Mouse (Mus musculus) embryo, embryonic 9.5 days (tissue): Measurements from ENCODE around the gene Sfn.

Experiments used
- DNase-seq: peaks from one replicate; pipeline ENCODE4 v3.0.0-alpha.2; 2017; ENCODE audit errors: extremely low spot score

Sfn gene

DNA sequence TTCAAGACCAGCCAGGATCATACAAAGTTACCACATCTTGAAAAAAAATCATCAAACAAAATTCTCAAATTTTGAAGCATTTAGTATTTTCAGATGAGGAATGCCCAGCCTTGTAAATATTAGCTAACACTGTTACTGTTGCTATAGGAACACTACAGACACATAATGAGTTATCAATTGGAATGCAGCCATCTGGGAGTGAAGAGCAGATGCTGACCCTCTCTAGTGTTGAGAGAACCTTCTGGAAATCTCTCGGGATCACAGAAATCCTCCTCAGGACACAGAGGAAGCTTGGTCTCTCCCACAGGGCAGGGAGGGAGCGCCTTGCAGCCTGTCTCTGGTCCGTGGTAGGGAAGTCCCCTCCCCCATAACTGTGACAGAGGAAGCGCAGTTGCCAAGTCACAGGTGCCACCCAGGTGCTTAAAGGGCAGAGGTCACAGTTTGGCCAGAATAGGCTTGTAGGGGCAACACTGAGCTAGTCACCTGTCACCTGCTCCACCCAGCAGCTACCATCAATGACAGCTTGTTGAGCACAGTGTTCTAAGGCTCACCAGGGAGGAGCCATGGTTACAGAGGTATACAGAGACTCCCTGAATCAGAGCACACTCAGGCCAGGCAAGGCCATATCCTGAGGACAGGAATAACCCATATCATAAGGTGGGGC lies 17.6 kb upstream of the Sfn start:
- no peak for DNase-seq

DNA sequence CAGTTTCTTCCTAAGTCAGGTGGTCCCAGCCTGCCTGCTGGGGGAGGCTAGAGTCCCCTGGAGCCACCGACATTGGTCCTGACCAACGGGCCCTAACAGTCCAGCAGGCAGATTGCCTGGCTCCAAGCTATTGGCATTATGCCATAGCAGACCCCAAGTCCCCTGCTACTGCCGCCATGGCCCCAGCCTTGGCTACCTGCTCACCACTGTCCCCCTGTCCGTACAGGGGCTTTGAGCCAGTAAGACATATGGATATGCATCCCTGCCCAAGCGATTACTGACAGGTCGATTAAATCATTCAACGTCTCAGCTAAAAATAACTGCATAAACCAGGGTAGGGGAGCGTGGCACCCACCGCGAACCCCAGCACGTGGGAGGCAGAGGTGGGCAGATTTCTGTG lies 16.0 kb upstream of the Sfn start:
- DNase-seq = no peak

DNA sequence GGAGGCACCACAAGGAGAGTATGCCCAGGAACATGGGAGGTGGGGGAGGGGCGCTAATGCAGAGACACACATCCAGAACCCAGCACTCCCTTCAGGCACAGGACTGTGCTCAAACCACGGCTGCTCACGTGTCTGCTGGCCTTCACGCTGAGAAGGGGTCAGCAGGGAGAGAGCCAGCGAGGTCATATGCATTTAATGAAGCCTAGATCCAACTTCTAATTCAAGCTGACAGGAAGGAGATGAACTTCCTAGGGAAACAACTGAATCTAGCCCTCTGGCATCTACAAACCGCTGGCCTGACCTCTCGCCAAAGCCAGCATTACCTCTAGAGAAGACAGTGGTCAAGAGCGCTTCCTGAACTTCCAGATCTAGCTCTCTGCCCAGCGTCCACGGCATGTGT lies 13.4 kb upstream of the Sfn start:
- DNase-seq = no peak

DNA sequence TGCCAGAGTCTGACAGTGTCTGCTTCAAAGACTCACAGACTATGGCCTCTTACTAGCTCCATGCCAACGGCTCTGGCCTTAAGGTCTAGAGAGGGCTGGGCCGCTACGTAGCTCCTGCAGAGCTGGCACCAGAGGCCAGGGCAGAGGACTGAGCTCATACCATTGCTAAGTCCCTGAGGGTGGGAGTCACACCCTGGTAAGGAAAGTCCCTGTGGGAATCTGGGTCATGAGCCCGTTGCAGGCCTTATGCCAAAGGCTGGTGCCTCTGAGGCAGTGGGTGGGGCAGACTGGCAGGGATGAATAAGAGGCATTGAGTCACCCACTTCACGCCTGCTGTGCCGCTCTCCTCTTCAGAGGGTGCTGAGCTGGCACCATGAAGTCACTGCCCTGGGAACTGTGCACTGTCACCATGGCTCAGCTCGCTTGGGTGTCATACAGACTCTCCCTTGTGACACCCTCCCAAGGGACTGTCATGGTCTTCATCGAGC lies 12.3 kb upstream of the Sfn start:
- DNase-seq = no peak

DNA sequence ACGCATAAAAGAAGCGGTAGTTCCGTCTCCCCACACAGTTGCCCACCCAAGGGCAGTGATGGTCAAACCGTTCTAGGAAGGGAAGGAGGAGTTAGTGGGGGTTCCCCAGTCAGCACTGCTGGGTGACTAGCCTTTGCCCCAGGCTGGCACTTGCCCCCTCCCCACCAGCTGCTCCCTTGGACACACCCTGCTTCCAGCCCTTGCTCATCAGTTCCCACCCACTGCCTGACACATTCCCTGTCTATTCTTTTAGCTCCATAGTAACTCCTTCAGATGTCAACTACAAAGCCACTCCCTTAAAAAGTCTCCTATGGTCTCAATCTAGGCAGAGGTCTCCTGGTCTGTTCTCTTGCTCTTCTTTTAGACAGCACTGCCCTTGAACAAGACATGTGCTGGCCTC lies 11.9 kb upstream of the Sfn start:
- no peak for DNase-seq

DNA sequence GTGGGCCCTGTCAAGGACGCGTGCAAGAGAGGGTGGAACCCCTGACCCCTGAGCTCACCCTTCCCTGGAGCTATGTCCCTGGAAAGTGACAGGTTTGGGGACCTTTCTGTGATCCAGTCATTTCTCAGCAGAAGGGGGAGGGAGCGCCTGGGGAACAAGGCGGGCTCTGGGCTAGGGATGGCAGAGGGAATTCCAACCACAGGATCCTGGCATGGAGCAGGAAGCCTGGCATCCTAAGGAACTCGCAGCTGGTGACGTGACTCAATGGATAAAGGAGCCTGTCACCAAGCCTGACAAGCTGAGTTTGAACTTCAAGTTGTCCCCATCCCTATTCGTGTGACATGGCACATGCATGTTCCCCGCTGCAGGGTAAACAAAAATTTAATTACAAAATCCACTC lies 11.1 kb upstream of the Sfn start:
- DNase-seq = no peak

DNA sequence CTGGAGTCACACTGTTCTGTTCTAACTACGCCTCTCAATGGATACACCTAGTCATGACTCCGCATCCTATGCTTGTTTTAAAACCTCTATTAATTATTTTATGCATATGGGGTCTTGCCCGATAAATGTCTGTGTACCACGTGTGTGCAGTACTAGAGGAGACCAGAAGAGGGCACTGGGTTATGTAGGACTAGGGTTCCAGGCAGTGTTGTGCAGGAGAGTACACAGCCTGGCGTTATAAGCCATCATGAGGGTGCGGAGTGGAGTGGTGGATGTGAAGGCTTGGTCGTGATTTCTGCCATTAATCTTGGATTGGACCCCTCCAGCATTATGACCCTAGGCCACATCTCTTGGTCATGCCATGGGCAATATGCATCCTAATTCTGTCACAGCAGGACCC lies 10.4 kb upstream of the Sfn start:
- DNase-seq = no peak

DNA sequence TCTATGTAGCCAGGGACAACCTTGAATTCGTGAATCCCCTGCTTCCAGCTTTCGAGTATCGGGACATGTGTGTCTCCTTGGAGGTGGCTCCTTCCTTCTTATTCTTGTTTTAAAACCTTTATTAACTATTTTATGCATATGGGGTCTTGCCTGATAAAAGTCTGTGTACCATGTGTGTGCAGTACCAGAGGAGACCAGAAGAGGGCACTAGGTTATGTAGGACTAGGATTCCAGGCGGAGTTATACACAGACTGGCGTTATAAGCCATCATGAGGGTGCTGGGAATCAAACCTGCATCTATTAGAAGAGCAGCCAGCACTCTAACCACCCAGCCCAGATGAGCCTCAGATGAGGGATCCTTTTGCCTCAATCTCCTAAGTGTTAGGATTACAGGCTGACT lies 9.8 kb upstream of the Sfn start:
- no peak for DNase-seq

DNA sequence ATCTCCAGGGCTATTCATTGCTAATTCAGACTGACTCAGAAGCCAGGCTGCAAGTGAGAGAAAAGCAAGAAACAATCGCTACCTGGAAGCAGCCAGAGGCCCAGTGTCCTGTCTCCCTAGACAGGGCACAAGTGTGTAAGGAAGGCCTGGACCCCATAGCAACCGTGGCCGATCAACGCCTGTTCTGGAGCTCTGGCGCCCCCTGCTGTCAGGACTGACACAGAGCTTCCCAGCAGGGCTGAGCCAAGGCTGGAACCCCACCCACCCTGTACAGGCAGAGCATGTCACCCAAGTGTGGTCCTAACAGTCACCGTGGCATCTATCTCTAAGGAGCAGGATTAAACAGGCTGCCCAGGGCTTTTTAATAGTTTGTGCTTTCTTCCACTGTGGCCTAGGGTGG lies 7.8 kb upstream of the Sfn start:
- peak; percentile 79 for DNase-seq

DNA sequence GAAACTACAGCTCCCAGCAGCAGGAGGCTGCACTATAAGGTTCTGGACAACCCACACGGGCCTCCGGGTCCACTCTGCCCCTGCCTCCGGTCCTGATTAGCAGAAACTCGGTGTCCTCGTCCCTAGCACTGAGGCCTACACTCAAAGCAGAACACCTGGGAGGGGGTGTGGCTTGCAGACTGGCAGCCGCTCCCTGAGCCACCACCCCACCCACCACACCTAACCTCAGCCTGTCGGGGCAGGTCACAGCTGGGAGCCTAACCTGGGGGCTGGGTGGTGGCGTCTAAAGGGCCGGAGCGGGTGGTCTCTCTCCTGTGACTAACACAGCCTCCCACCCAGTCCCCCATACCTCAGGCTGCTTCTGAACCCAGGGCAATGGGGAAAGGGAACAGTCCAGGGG lies 5.3 kb upstream of the Sfn start:
- no peak for DNase-seq

DNA sequence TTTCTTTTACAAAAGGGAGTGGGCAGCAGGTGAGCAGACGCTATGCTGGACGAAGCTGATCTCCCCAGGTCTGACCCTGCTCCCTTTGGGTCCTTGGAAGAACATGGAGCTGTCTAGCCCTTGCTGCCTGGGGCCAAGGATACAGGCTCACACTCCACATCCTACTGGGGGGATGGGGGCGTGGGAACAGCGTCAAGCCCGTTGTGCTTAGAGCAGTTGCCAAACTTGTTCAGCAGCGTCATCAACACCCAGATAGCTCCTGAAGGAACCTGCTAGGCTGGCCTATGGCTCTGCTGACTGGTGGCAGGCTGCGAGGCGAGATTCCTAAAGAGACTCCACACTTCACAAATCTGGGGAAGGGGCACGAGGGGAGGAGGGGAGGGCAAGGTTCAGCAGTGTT lies 3.4 kb upstream of the Sfn start:
- DNase-seq = no peak

DNA sequence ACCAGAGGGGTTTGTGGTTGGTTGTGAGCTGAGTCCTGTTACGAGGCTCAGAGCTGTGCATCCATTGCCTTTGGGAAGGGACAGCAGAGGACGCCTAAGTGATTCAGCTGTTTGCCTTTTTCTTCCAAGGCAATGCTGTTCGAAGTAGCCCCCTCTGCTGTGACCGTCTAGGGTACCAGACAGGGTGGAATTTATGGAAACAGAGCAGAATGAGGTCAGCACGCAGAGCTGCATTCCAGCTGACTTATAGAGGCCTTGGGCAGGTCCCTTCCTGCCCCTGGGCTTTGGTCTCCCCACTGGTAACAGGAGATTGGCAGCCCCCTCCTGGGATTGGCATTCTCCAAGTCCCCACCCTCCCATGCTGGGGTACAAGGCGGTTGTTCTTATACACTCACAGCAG lies 2.9 kb upstream of the Sfn start:
- no peak for DNase-seq

DNA sequence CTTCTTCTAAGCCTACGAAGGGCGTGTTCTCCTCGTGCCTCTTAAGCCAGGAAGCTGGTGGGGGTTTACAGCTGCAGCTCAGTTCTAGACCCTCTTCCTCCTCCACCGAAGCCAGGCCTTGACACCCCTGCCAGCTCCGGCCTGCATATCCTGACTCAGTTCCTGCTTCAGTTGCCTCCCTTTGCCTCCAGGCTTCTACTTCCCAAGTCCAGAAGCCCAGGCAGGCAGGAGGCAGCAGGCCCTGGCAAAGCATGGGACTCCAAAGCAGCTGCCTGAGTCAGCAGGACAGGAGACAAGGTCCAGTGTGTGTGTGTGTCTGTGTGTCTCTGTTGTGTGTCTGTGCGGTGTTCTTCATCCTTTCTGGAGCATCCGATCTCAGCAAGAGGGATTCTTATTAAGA lies 2.2 kb upstream of the Sfn start:
- DNase-seq = no peak

DNA sequence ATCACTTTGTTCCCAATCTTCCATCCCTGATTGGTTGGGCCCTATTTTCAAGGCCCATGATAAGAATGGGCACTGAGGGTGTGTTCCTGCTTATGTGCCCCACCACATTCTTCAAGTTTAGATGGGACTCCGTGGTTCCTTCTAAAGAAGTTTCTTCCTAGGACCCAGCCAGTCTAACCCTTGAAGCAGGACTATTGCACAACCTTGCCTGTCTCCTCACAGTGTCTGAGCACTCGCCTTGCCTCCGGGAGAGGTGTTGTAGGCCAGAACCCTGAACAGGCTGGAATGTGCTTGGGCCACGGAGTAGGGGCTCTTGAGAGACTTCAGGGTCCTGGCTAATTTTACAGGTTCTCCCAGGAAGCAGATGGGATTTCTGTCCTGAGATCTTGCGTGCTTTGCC lies 1.1 kb upstream of the Sfn start:
- DNase-seq = no peak

DNA sequence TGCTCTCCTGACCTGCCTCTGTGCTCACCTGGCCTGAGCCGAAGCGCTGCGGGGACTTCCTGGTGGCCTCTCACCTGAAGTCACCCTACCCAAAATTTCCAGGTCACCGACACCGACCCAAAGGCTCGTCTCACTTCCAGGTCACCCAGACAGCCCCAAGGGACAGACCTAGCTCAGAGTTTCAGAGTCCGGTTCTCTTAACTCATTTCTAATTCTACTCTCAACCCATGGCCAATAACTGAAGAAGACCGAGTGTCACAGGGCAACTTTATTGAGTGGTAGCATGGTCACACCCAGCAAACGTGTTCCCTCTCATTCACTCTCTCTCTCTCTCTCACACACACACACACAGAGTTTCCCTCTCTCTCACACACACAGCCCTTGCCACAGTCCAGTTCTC lies 1.7 kb downstream of the Sfn start:
- no peak for DNase-seq

DNA sequence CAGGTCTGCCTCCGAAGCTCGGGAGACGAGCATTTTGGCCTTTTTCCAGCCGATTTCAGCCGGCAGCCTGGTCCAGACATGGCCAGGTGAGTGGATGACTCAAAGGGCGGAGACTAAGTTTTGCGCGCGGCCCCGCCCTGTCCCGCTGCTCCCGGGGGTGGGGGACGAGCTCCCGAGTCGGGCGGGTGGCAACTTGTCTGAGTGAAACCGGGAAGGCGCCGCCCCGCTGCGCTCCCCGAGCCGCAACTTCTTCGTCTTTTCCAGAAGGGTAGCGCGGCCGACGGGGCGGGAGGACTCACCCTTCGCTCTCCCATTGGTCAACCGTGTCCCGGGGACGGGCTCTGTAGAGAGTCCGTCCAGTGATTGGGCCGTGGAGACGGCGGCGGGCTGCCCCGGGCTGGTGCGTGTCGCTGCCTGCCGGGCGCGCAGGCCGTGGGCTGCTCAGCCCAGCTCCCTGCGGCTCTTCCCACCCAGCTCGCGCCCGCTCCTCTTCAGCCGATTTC lies 2.3 kb downstream of the Sfn start:
- peak; percentile 85 for DNase-seq

DNA sequence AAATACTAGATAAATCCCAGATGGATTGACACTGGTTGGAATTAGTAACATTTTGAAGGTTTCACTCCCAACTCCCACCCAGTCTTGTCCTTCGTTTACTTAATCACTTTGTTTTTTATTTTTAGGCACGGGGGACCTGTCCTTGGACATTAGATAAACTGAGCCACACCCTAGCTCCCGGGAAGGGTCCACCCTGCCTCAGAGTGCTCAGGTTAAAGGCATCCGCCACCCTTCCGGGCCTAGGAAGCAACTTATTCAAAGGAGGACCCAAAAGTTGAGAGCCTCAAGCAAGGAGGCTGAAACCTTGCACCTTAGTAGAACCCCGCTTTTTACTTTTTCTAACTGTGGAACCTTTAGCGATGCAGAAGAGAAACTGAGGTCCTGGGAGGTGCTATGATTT lies 2.9 kb downstream of the Sfn start:
- no peak for DNase-seq

DNA sequence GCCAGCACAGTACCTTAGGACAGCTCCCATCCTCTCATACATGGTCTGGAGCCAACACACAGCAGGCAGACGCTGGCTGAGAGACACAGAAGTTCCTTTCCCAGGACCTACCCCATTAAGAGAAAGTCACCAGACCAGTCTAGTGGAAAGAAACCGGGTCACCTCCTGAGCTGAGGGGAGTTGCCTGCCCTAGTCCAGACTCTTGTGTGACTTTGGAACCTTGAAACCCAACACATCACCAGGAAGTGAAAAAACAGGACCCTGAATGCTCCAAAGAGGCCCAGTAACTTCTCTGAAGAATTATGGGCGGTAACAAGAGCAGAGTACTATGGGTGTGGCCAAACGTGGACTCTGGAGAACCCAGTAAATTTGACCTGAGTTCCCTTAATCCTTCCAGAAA lies 3.4 kb downstream of the Sfn start:
- DNase-seq = no peak

DNA sequence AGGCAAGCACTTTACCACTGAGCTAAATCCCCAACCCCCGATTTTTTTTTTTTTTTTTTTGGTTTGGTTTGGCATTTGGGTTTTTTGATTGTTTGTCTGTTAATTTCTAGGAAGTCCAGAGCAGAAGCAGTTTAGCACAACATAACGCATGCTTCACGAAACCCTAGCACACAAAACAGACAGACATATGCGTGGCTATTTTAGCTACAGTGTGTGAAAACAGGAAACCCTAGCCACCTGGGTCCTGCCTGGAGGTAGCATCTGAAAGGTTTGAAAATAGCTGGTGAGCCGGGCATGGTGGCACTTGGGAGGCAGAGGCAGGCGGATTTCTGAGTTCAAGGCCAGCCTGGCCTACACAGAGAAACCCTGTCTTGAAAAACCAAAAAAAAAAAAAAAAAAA lies 5.9 kb downstream of the Sfn start:
- no peak for DNase-seq

DNA sequence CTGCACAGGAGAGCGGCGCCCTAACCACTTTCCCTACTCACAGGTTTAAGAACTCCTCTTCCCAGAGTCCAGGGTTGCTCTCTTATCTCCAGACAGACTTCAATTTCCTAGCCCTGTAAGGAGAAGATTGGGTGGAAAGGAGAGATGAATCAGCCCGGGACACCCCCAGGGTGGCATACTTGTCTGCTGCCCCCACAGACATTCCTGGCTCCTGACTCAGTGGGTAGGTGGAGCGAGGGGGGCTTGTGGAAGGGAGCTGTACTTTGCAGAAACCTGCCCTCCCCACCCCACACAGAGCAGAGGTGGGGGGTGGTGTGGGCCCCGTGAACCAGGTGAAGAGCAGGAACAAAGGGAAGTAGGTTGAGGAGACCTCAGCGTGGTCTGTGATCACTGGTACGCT lies 6.4 kb downstream of the Sfn start:
- no peak for DNase-seq

DNA sequence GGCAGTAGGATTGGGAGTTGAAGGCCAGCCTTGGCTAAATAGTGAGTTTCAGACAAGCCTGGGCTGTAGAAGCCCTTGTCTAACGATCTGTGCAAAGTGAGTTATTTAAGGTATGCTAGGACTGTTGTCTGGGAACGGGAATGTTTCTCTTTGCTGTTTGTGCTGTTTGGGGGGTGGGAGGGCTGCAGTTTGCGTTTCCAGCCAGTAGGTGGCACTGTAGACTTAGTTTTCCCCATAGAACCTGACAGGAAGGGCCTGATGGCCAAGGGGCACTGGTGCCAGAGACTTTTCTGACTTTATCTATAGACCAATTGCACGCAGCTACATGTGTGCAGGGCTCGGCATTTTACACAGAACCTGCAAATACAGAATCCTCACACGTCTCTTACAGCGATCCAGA lies 9.4 kb downstream of the Sfn start:
- peak; percentile 86 for DNase-seq

DNA sequence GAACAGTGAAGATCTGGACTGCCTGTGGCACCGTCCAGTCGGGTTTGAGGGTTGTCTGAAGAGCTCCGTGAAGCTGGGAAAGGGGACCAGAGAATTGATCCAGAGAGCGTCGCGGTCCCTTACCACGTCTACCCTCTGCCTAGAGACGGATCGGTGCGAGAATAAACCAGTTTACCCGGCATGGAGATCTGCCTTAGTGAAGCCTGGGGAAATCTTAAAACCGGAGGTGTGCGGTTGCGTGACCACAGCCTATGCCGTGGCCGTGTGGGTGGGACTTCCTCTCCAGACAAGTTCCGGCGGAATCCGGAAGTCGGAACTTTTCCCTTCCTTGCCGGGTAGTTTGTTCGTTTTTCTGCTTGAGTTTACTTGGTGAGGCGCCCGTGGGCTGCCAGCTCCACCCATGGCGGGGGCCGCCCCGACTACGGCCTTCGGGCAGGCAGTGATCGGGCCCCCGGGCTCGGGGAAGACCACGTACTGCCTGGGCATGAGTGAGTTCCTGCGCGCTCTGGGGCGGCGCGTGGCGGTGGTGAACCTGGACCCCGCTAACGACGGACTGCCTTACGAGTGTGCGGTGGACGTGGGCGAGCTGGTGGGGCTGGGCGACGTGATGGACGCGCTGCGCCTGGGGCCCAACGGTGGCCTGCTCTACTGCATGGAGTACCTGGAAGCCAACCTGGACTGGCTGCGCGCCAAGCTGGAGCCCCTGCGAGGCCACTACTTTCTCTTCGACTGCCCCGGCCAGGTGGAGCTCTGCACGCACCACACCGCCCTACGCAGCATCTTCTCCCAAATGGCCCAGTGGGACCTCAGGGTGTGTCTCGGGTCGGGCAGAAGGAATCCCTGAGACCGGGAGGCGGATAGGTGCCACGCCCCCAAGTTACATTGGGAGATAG lies 17.7 kb downstream of the Sfn start, which contains the start of gene Gpn2:
Gpn2 (plus strand) TSS at position 304 of the 893 bp plus-strand sequence.
- peak; percentile 76 for DNase-seq

DNA sequence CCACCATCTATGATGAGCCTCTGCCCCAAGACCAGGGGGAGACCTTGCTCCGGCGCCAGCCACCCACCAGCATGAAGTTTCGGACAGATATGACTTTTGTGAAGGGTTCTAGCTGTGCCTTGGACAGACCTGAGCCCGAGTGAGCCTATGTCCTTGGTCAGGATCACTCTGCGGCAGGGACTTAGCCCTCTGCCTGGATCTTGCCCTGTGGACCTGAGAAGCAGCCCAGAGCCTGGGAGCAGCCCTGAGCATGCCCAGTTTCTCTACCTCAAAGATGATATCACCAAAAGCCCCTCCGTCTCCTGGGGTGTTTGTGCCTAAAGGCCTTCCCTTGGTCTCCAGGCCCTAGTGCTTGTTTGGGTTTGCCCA lies 18.3 kb downstream of the Sfn start:
- no peak for DNase-seq
